Mouse (Mus musculus): Measurements from ENCODE around the gene Ubap2l. TPM values are rescaled to one million over a fixed set of nuclear protein-coding genes. Genes with fewer than 3 reads are reported as not detected.

Ubap2l gene
- polyA plus RNA-seq, 1 experiment from 2014 or later = 141 TPM

- peaks cover 40% of the 10 kb centered on the region for H3K4me1 ChIP-seq (ENCODE audit: control insufficient read depth, insufficient read depth, low read length)
Measured at GRCm38 (mm10) chr3:90084790-90085189, 32.4 kb upstream of the Ubap2l start.

GRCm38 (mm10) chr3:90083698-90084324 is 31.4 kb upstream of the Ubap2l start:
- H3K4me1 ChIP-seq (ENCODE audit: control insufficient read depth, insufficient read depth, low read length) = peaks cover 42% of the 10 kb centered on the region
- peaks cover 7% of the 10 kb centered on the region; the same call in 1 of the 2 replicates for H3K36me3 ChIP-seq (ENCODE audit: control insufficient read depth, insufficient read depth, low read length)
- H3K9ac ChIP-seq (ENCODE audit: low read length) = peak overlapping the region; percentile 47
- 42% methylated on average over 3 of the region's 3 CpGs for WGBS
- ATAC-seq (ENCODE audit: insufficient read depth, low FRiP score) = no peak
- peak overlapping the region; percentile 91 for H3K27ac ChIP-seq (ENCODE audit: low read length)
- no peaks in the 10 kb centered on the region for H3K27me3 ChIP-seq (ENCODE audit: control insufficient read depth, insufficient read depth, low read length)
- H3K4me2 ChIP-seq (ENCODE audit: low read depth, low read length) = peak overlapping the region; percentile 83
- H3K4me3 ChIP-seq (replicated peaks; ENCODE audit: low read length) = peak overlapping the region; percentile 91
- H3K9me3 ChIP-seq (replicated peaks; ENCODE audit: control insufficient read depth, low read length) = no peaks in the 10 kb centered on the region

More at GRCm38 (mm10) chr3:90084790-90085189, 32.4 kb upstream of the Ubap2l start:
- Histone ChIP-seq H3K27ac (ENCODE audit: low read length) (peak overlapping the region; percentile 91), H3K9ac (ENCODE audit: low read length) (no peak overlapping the region), H3K4me3 (replicated peaks; ENCODE audit: low read length) (no peak overlapping the region), H3K36me3 (ENCODE audit: control insufficient read depth, insufficient read depth, low read length) (peaks cover 16% of the 10 kb centered on the region; the same call in 1 of the 2 replicates), H3K9me3 (replicated peaks; ENCODE audit: control insufficient read depth, low read length) (no peaks in the 10 kb centered on the region), H3K4me2 (ENCODE audit: low read depth, low read length) (0 out of 2 replicates have a peak overlapping the region, but pooled peaks have one; percentile 83), H3K27me3 (ENCODE audit: control insufficient read depth, insufficient read depth, low read length) (no peaks in the 10 kb centered on the region)
- no peak for ATAC-seq (ENCODE audit: insufficient read depth, low FRiP score)
- WGBS = 50% methylated on average over 4 of the region's 4 CpGs

GRCm38 (mm10) chr3:90083034-90083433 is 30.6 kb upstream of the Ubap2l start:
- ATAC-seq (ENCODE audit: insufficient read depth, low FRiP score) = no peak
- H3K36me3 ChIP-seq (ENCODE audit: control insufficient read depth, insufficient read depth, low read length) = peaks cover 3% of the 10 kb centered on the region; the same call in 1 of the 2 replicates
- H3K4me1 ChIP-seq (ENCODE audit: control insufficient read depth, insufficient read depth, low read length) = peaks cover 43% of the 10 kb centered on the region
- H3K9ac ChIP-seq (ENCODE audit: low read length) = peak overlapping the region; percentile 47
- H3K27ac ChIP-seq (ENCODE audit: low read length) = peak overlapping the region; percentile 91
- WGBS = 32% methylated on average over 5 of the region's 5 CpGs
- no peaks in the 10 kb centered on the region for H3K9me3 ChIP-seq (replicated peaks; ENCODE audit: control insufficient read depth, low read length)
- peak overlapping the region; percentile 83 for H3K4me2 ChIP-seq (ENCODE audit: low read depth, low read length)
- peak overlapping the region; percentile 91 for H3K4me3 ChIP-seq (replicated peaks; ENCODE audit: low read length)
- no peaks in the 10 kb centered on the region for H3K27me3 ChIP-seq (ENCODE audit: control insufficient read depth, insufficient read depth, low read length)

- Histone ChIP-seq H3K9ac (ENCODE audit: low read length) (peak overlapping the region; percentile 49), H3K4me3 (replicated peaks; ENCODE audit: low read length) (peak overlapping the region; percentile 91), H3K36me3 (ENCODE audit: control insufficient read depth, insufficient read depth, low read length) (no peaks in the 10 kb centered on the region), H3K27ac (ENCODE audit: low read length) (peak overlapping the region; percentile 91), H3K9me3 (replicated peaks; ENCODE audit: control insufficient read depth, low read length) (no peaks in the 10 kb centered on the region), H3K4me2 (ENCODE audit: low read depth, low read length) (peak overlapping the region; percentile 83), H3K4me1 (ENCODE audit: control insufficient read depth, insufficient read depth, low read length) (peaks cover 51% of the 10 kb centered on the region), H3K27me3 (ENCODE audit: control insufficient read depth, insufficient read depth, low read length) (no peaks in the 10 kb centered on the region)
- ATAC-seq (ENCODE audit: insufficient read depth, low FRiP score) = peak; percentile 1; the same call in 1 of the 2 replicates
- WGBS = 46% methylated on average over 5 of the region's 5 CpGs
Measured at GRCm38 (mm10) chr3:90081365-90082240, 29.2 kb upstream of the Ubap2l start.

- Histone ChIP-seq H3K4me2 (ENCODE audit: low read depth, low read length) (peak overlapping the region; percentile 83), H3K27ac (ENCODE audit: low read length) (peak overlapping the region; percentile 100), H3K4me1 (ENCODE audit: control insufficient read depth, insufficient read depth, low read length) (peaks cover 51% of the 10 kb centered on the region), H3K36me3 (ENCODE audit: control insufficient read depth, insufficient read depth, low read length) (no peaks in the 10 kb centered on the region), H3K27me3 (ENCODE audit: control insufficient read depth, insufficient read depth, low read length) (no peaks in the 10 kb centered on the region), H3K9ac (ENCODE audit: low read length) (peak overlapping the region; percentile 95), H3K4me3 (replicated peaks; ENCODE audit: low read length) (peak overlapping the region; percentile 91), H3K9me3 (replicated peaks; ENCODE audit: control insufficient read depth, low read length) (no peaks in the 10 kb centered on the region)
- ATAC-seq (ENCODE audit: insufficient read depth, low FRiP score) = no peak
- WGBS = under 1% methylated on average over 6 of the region's 6 CpGs
Measured at GRCm38 (mm10) chr3:90080498-90080863, 28.1 kb upstream of the Ubap2l start.

- ATAC-seq (ENCODE audit: insufficient read depth, low FRiP score) = peak; percentile 60
- H3K36me3 ChIP-seq (ENCODE audit: control insufficient read depth, insufficient read depth, low read length) = no peaks in the 10 kb centered on the region
- peak overlapping the region; percentile 95 for H3K9ac ChIP-seq (ENCODE audit: low read length)
- H3K27me3 ChIP-seq (ENCODE audit: control insufficient read depth, insufficient read depth, low read length) = no peaks in the 10 kb centered on the region
- peak overlapping the region; percentile 100 for H3K27ac ChIP-seq (ENCODE audit: low read length)
- H3K9me3 ChIP-seq (replicated peaks; ENCODE audit: control insufficient read depth, low read length) = no peaks in the 10 kb centered on the region
- peak overlapping the region; percentile 83 for H3K4me2 ChIP-seq (ENCODE audit: low read depth, low read length)
- under 1% methylated on average over 53 of the region's 53 CpGs for WGBS
- H3K4me1 ChIP-seq (ENCODE audit: control insufficient read depth, insufficient read depth, low read length) = peaks cover 45% of the 10 kb centered on the region
- peak overlapping the region; percentile 91 for H3K4me3 ChIP-seq (replicated peaks; ENCODE audit: low read length)
Measured at GRCm38 (mm10) chr3:90079763-90080497, 27.5 kb upstream of the Ubap2l start.

GRCm38 (mm10) chr3:90079133-90079762 is 26.8 kb upstream of the Ubap2l start:
- H3K4me3 ChIP-seq (replicated peaks; ENCODE audit: low read length) = peak overlapping the region; percentile 91
- H3K27ac ChIP-seq (ENCODE audit: low read length) = peak overlapping the region; percentile 100
- no peaks in the 10 kb centered on the region for H3K36me3 ChIP-seq (ENCODE audit: control insufficient read depth, insufficient read depth, low read length)
- H3K27me3 ChIP-seq (ENCODE audit: control insufficient read depth, insufficient read depth, low read length) = no peaks in the 10 kb centered on the region
- no peaks in the 10 kb centered on the region for H3K9me3 ChIP-seq (replicated peaks; ENCODE audit: control insufficient read depth, low read length)
- H3K4me1 ChIP-seq (ENCODE audit: control insufficient read depth, insufficient read depth, low read length) = peaks cover 38% of the 10 kb centered on the region
- WGBS = under 1% methylated on average over 33 of the region's 33 CpGs
- H3K9ac ChIP-seq (ENCODE audit: low read length) = peak overlapping the region; percentile 95
- peak overlapping the region; percentile 83 for H3K4me2 ChIP-seq (ENCODE audit: low read depth, low read length)
- ATAC-seq (ENCODE audit: insufficient read depth, low FRiP score) = peak; percentile 93

- WGBS = 37% methylated on average over 5 of the region's 5 CpGs
- no peaks in the 10 kb centered on the region for H3K36me3 ChIP-seq (ENCODE audit: control insufficient read depth, insufficient read depth, low read length)
- no peaks in the 10 kb centered on the region for H3K27me3 ChIP-seq (ENCODE audit: control insufficient read depth, insufficient read depth, low read length)
- no peak for ATAC-seq (ENCODE audit: insufficient read depth, low FRiP score)
- H3K4me2 ChIP-seq (ENCODE audit: low read depth, low read length) = no peak overlapping the region
- no peak overlapping the region for H3K9ac ChIP-seq (ENCODE audit: low read length)
- no peaks in the 10 kb centered on the region for H3K9me3 ChIP-seq (replicated peaks; ENCODE audit: control insufficient read depth, low read length)
- H3K4me1 ChIP-seq (ENCODE audit: control insufficient read depth, insufficient read depth, low read length) = peaks cover 29% of the 10 kb centered on the region
- H3K27ac ChIP-seq (ENCODE audit: low read length) = no peak overlapping the region
- no peak overlapping the region for H3K4me3 ChIP-seq (replicated peaks; ENCODE audit: low read length)
Measured at GRCm38 (mm10) chr3:90078224-90078623, 25.8 kb upstream of the Ubap2l start.

All from stomach, embryonic 16.5 days (tissue).